Mouse (Mus musculus) midbrain, postnatal 0 days (tissue): ENCODE results near the gene Fras1. TPM values are rescaled to one million over a fixed set of nuclear protein-coding genes. Genes with fewer than 3 reads are reported as not detected.

Source experiments
- ATAC-seq: fragments of 200-750 bp; cut with Nextera tagmentation; 2 replicates; pipeline ENCODE4 v1.8.0; 2017; ENCODE audit warnings: moderate number of reproducible peaks, mild to moderate bottlenecking, moderate TSS enrichment, moderate library complexity; ENCODE audit not compliant: low FRiP score
- DNase-seq: peaks from one replicate; pipeline ENCODE4 v3.0.0-alpha.2; 2015; ENCODE audit warnings: low spot score
- H3K27ac ChIP-seq: fragments of 300-500 bp; sonication (generic); 2 replicates; pipeline ENCODE4 v1.5.1; 2014; ENCODE audit warnings: low read depth, mild to moderate bottlenecking, low read length, mixed read lengths
- H3K27me3 ChIP-seq: fragments of 300-500 bp; sonication (generic); 2 replicates; pipeline ENCODE4 v1.6.1; 2014; ENCODE audit warnings: low read length, control low read depth, mixed read lengths; ENCODE audit not compliant: insufficient read depth
- H3K36me3 ChIP-seq: fragments of 300-500 bp; sonication (generic); 2 replicates; pipeline ENCODE4 v1.6.1; 2014; ENCODE audit warnings: low read length, control low read depth, mixed read lengths; ENCODE audit not compliant: insufficient read depth
- H3K4me1 ChIP-seq: fragments of 300-500 bp; sonication (generic); 2 replicates; pipeline ENCODE4 v1.6.1; 2014; ENCODE audit warnings: mild to moderate bottlenecking, control low read depth, antibody characterized with exemption, low read length, mixed read lengths; ENCODE audit not compliant: insufficient read depth
- H3K4me2 ChIP-seq: fragments of 300-500 bp; sonication (generic); 2 replicates; pipeline ENCODE4 v1.6.1; 2014; ENCODE audit warnings: low read depth, mild to moderate bottlenecking, low read length, mixed read lengths; ENCODE audit not compliant: poor library complexity, severe bottlenecking
- H3K4me3 ChIP-seq: fragments of 300-500 bp; sonication (generic); 2 replicates; pipeline ENCODE4 v1.5.1; 2014; ENCODE audit warnings: low read depth, mild to moderate bottlenecking, low read length, moderate library complexity
- H3K9ac ChIP-seq: fragments of 300-500 bp; sonication (generic); replicated peaks from 2 replicates; pipeline ENCODE4 v1.6.1; 2014; ENCODE audit warnings: mild to moderate bottlenecking, low read length, moderate library complexity, mixed read lengths; ENCODE audit not compliant: poor library complexity, severe bottlenecking
- H3K9me3 ChIP-seq: fragments of 300-500 bp; sonication (generic); 2 replicates; pipeline ENCODE4 v1.6.1; 2016; ENCODE audit warnings: low read length, control low read depth
- CTCF ChIP-seq: IDR thresholded peaks from 2 replicates; pipeline ENCODE4 v1.5.1; 2016; ENCODE audit warnings: antibody characterized with exemption, mild to moderate bottlenecking
- WGBS: fragments of 180-500 bp; shearing (Covaris S2); extraction: QIAGEN DNeasy Blood & Tissue Kit; methylation state at CpG from one replicate; pipeline ENCODE4 v1.1.7; 2014; 5-methylcytosine and 5-hydroxymethylcytosine counted together
- polyA plus RNA-seq: library from polyadenylated mRNA; unstranded; fragments of >200 nt; fragmentation: Nextera tagmentation; extraction: Ambion mirVana; gene quantifications from 2 replicates; pipeline ENCODE4 v1.2.1, GENCODE M21; 2015
- total RNA-seq: library from RNA; depleted of rRNA; stranded (reverse); fragments of >200 nt; gene quantifications from 2 replicates; pipeline ENCODE4 v1.2.3, GENCODE M21; 2014

Gene Fras1
- total and polyA plus RNA-seq, 2 experiments from 2014 or later = 2.3 to 7.3 TPM

GRCm38 (mm10) chr5:96412754-96413394 lies 39.1 kb downstream of the Fras1 start:
- H3K4me3 ChIP-seq = no peak overlapping the region
- no peak overlapping the region for H3K4me2 ChIP-seq
- ATAC-seq (no peak), DNase-seq (no peak)
- H3K4me1 ChIP-seq = no peaks in the 10 kb centered on the region
- TF ChIP-seq CTCF = no peak
- WGBS = 82% methylated on average over 11 of the region's 11 CpGs
- no peaks in the 10 kb centered on the region for H3K36me3 ChIP-seq
- no peaks in the 10 kb centered on the region for H3K27me3 ChIP-seq
- no peak overlapping the region for H3K27ac ChIP-seq
- H3K9ac ChIP-seq = no peak overlapping the region
- H3K9me3 ChIP-seq = no peaks in the 10 kb centered on the region

GRCm38 (mm10) chr5:96417121-96417520 lies 43.4 kb downstream of the Fras1 start:
- no peaks in the 10 kb centered on the region for H3K27me3 ChIP-seq
- no peak overlapping the region for H3K27ac ChIP-seq
- no peaks in the 10 kb centered on the region for H3K36me3 ChIP-seq
- H3K4me1 ChIP-seq = no peaks in the 10 kb centered on the region
- H3K9me3 ChIP-seq = no peaks in the 10 kb centered on the region
- TF ChIP-seq CTCF = no peak
- no peak overlapping the region for H3K4me3 ChIP-seq
- H3K9ac ChIP-seq = no peak overlapping the region
- no peak for ATAC-seq
- DNase-seq = no peak
- 72% methylated on average over 4 of the region's 4 CpGs for WGBS
- no peak overlapping the region for H3K4me2 ChIP-seq

GRCm38 (mm10) chr5:96421550-96421949 lies 47.8 kb downstream of the Fras1 start:
- H3K4me1 ChIP-seq = no peaks in the 10 kb centered on the region
- H3K9ac ChIP-seq = no peak overlapping the region
- no peaks in the 10 kb centered on the region for H3K9me3 ChIP-seq
- no peaks in the 10 kb centered on the region for H3K27me3 ChIP-seq
- no peaks in the 10 kb centered on the region for H3K36me3 ChIP-seq
- no peak for TF ChIP-seq CTCF
- no peak overlapping the region for H3K4me2 ChIP-seq
- no peak overlapping the region for H3K27ac ChIP-seq
- no peak overlapping the region for H3K4me3 ChIP-seq
- DNase-seq (peak; percentile 52), ATAC-seq (no peak)
- WGBS = 59% methylated on average over 3 of the region's 3 CpGs

- Histone ChIP-seq H3K9me3 (no peaks in the 10 kb centered on the region), H3K4me3 (no peak overlapping the region), H3K27me3 (no peaks in the 10 kb centered on the region), H3K4me2 (no peak overlapping the region), H3K36me3 (no peaks in the 10 kb centered on the region), H3K27ac (no peak overlapping the region), H3K4me1 (no peaks in the 10 kb centered on the region), H3K9ac (no peak overlapping the region)
- TF ChIP-seq CTCF = no peak
- DNase-seq = no peak
- no peak for ATAC-seq
- 80% methylated on average over 5 of the region's 5 CpGs for WGBS
Observed at GRCm38 (mm10) chr5:96422716-96423115, 49.0 kb downstream of the Fras1 start.

GRCm38 (mm10) chr5:96425391-96425790 lies 51.6 kb downstream of the Fras1 start:
- Histone ChIP-seq H3K4me1 (no peaks in the 10 kb centered on the region), H3K9ac (no peak overlapping the region), H3K27me3 (no peaks in the 10 kb centered on the region), H3K27ac (no peak overlapping the region), H3K4me2 (no peak overlapping the region), H3K4me3 (no peak overlapping the region), H3K36me3 (no peaks in the 10 kb centered on the region), H3K9me3 (no peaks in the 10 kb centered on the region)
- WGBS = 92% methylated on average over 8 of the region's 8 CpGs
- ATAC-seq (no peak), DNase-seq (no peak)
- no peak for TF ChIP-seq CTCF

- Histone ChIP-seq H3K4me1 (no peaks in the 10 kb centered on the region), H3K36me3 (no peaks in the 10 kb centered on the region), H3K9me3 (no peaks in the 10 kb centered on the region), H3K27me3 (no peaks in the 10 kb centered on the region), H3K27ac (no peak overlapping the region), H3K4me3 (no peak overlapping the region), H3K4me2 (no peak overlapping the region), H3K9ac (no peak overlapping the region)
- 89% methylated on average over 13 of the region's 13 CpGs for WGBS
- ATAC-seq (no peak), DNase-seq (no peak)
- TF ChIP-seq CTCF = no peak
Observed at GRCm38 (mm10) chr5:96429532-96430141, 55.9 kb downstream of the Fras1 start.
